Mouse (Mus musculus) myocyte (in vitro differentiated cells): ENCODE results near the gene Capzb.

Experiments
- MYOD1 ChIP-seq, 3 experiments: IDR thresholded peaks; one replicate each; pipeline ENCODE4 v1.6.1; 2011; ENCODE audit warnings: control low read depth in 2 of 3, low read depth in 2 of 3, mild to moderate bottlenecking in 2 of 3, moderate library complexity in 1 of 3; ENCODE audit not compliant: insufficient read length in 2 of 3, control insufficient read depth in 1 of 3
- POLR2A ChIP-seq: IDR thresholded peaks from one replicate; pipeline ENCODE4 v1.6.1; 2011; ENCODE audit warnings: low read depth, mild to moderate bottlenecking, control low read depth, moderate library complexity; ENCODE audit not compliant: insufficient read length
- POLR2AphosphoS2 ChIP-seq: IDR thresholded peaks from one replicate; pipeline ENCODE4 v1.6.1; 2011; ENCODE audit warnings: low read depth, control low read depth; ENCODE audit not compliant: insufficient read length
- USF1 ChIP-seq: IDR thresholded peaks from one replicate; pipeline ENCODE4 v1.6.1; 2011; ENCODE audit warnings: low read depth, mild to moderate bottlenecking, control low read depth, moderate library complexity

GRCm38 (mm10) chr4:139164082-139164481, 28.6 kb upstream of the Capzb start:
- no peak for TF ChIP-seq POLR2A
- TF ChIP-seq POLR2AphosphoS2: no peak
- TF ChIP-seq USF1: no peak
- no peak for TF ChIP-seq MYOD1 (IDR thresholded peaks at IDR 0.05; ENCODE audit: control insufficient read depth in 1 of 3, insufficient read length in 2 of 3, low read depth in 2 of 3)
